Mouse (Mus musculus): ENCODE measurements around the gene Cldn15. TPM values are rescaled to one million over a fixed set of nuclear protein-coding genes. Genes with fewer than 3 reads are reported as not detected.

Cldn15 gene
- 0.10 and 0.17 TPM in 2 replicates for polyA plus RNA-seq (2015; fragmentation: Nextera tagmentation; extraction: Ambion mirVana)

GRCm38 (mm10) chr5:136966331-136966730 lies at the start of gene Cldn15:
Gene Cldn15 (plus strand): TSS chr5:136966616.

GRCm38 (mm10) chr5:136953015-136953414 lies 13.4 kb upstream of the Cldn15 start, which contains the start of gene Fis1:
Gene Fis1 (plus strand): TSS chr5:136953275.

GRCm38 (mm10) chr5:136986695-136987137 lies 20.3 kb downstream of the Cldn15 start, which contains the start of gene Plod3:
Gene Plod3 (plus strand): TSS chr5:136987019.

GRCm38 (mm10) chr5:136987934-136988271 lies 21.5 kb downstream of the Cldn15 start, which contains the start of gene Znhit1:
Gene Znhit1 (minus strand): TSS chr5:136988021.

MicroRNAs encoded within 50 kb of the gene (microRNA counts, 519-probe panel; counts per million panel counts)
- 40.5 counts per million for microRNA mmu-miR-702

Small RNAs within 50 kb of the gene (microRNA-seq; reads per million reads assigned to microRNA genes)
- 47.6 reads per million, percentile 36 among the genes with 10 or more reads in this experiment for gene Mir702

Other genes starting within 250 kb of the Cldn15 start
- 35.9 and 37.5 TPM in 2 replicates for gene Col26a1, start 83.4 kb upstream of the Cldn15 start, polyA plus RNA-seq (2015; fragmentation: Nextera tagmentation; extraction: Ambion mirVana)
- 110 and 131 TPM in 2 replicates for gene Ift22, start 58.5 kb upstream of the Cldn15 start, polyA plus RNA-seq (2015; fragmentation: Nextera tagmentation; extraction: Ambion mirVana)
- gene Fis1, start 13.3 kb upstream of the Cldn15 start, polyA plus RNA-seq (2015; fragmentation: Nextera tagmentation; extraction: Ambion mirVana) = 392 and 407 TPM in 2 replicates
- gene Plod3, start 20.4 kb downstream of the Cldn15 start, polyA plus RNA-seq (2015; fragmentation: Nextera tagmentation; extraction: Ambion mirVana) = 27.7 and 33.2 TPM in 2 replicates
- 142 and 162 TPM in 2 replicates for gene Znhit1, start 21.4 kb downstream of the Cldn15 start, polyA plus RNA-seq (2015; fragmentation: Nextera tagmentation; extraction: Ambion mirVana)
- 56.1 and 64.7 TPM in 2 replicates for gene Vgf, start 59.8 kb downstream of the Cldn15 start, polyA plus RNA-seq (2015; fragmentation: Nextera tagmentation; extraction: Ambion mirVana)
- 195 and 218 TPM in 2 replicates for gene Ap1s1, start 79.5 kb downstream of the Cldn15 start, polyA plus RNA-seq (2015; fragmentation: Nextera tagmentation; extraction: Ambion mirVana)
- 0.08 and 0.20 TPM in 2 replicates for gene Serpine1, start 105.7 kb downstream of the Cldn15 start, polyA plus RNA-seq (2015; fragmentation: Nextera tagmentation; extraction: Ambion mirVana)
- gene Trim56, start 149.6 kb downstream of the Cldn15 start, polyA plus RNA-seq (2015; fragmentation: Nextera tagmentation; extraction: Ambion mirVana) = 2.6 and 2.9 TPM in 2 replicates
- not detected in 2 replicates for gene Muc3, start 182.7 kb downstream of the Cldn15 start, polyA plus RNA-seq (2015; fragmentation: Nextera tagmentation; extraction: Ambion mirVana)
- gene Muc3a, start 245.8 kb downstream of the Cldn15 start, polyA plus RNA-seq (2015; fragmentation: Nextera tagmentation; extraction: Ambion mirVana) = 0.67 and 1.4 TPM in 2 replicates

All from neural tube, postnatal 0 days (tissue).